Mouse (Mus musculus) hindlimb bud, embryonic 11.5 days (tissue): ENCODE measurements around the gene Kdm2b.

Experiments
- DNase-seq: peaks from one replicate; pipeline ENCODE4 v3.0.0-alpha.2; 2012; ENCODE audit warnings: low read depth, low spot score; ENCODE audit errors: extremely low spot score

The Kdm2b gene

DNA sequence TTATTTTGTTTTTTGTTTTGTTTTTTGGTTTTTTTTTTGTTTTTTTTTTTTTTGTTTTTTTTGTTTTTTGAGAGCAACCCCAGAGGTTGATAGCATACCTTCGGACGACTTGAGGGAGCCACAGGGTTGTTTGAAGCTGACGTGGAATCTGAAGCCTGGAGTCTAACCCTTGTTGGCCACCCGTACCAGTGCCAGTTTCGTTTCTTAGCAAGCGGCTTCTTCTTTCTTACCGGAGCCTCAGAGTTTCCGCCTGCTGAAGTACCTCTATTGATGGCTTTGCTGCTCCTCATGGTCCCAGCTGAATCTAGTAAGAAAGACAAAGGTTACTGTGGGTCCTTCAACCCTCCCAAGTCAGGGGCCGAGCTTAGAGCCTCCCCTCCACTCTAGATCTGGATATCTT lies 22.1 kb upstream of the Kdm2b start:
- DNase-seq, result no peak

DNA sequence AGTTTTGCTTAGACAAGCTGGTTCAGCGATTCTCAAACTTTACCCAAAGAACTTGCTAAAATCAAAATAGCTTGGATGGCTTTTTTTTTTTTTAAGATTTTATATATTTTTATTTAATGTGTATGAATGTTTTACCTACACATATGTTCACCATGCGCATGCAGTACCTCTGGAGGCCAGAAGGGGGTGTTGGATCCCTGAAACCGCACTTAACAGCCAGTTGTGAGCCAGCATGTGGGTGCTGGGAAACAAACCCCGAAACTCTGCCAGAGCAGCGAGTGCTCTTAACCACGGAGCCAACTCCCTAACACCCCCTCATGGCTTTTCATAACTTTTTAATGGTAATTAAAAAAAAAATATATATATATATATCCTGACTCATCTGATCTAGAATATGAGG lies 21.2 kb upstream of the Kdm2b start:
- DNase-seq, result no peak

DNA sequence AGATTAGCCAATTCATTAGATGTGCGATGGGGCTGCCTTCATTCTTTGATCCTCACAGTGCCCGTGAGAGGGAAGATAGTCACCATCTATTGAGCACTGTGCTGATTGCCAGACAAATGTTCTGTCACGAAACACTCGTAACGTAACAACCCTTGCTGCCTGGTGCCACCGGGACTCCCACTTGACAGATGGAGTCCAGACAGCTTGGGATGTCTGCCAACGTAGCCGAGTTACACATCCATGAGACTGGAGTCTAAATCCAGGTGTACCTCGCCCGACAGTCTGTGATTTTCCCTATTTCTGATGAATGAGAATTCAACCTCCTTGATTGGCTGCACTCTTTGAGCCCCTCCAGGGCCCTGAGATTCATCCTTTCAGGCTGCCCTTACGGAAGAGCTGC lies 20.2 kb upstream of the Kdm2b start:
- DNase-seq, result no peak

DNA sequence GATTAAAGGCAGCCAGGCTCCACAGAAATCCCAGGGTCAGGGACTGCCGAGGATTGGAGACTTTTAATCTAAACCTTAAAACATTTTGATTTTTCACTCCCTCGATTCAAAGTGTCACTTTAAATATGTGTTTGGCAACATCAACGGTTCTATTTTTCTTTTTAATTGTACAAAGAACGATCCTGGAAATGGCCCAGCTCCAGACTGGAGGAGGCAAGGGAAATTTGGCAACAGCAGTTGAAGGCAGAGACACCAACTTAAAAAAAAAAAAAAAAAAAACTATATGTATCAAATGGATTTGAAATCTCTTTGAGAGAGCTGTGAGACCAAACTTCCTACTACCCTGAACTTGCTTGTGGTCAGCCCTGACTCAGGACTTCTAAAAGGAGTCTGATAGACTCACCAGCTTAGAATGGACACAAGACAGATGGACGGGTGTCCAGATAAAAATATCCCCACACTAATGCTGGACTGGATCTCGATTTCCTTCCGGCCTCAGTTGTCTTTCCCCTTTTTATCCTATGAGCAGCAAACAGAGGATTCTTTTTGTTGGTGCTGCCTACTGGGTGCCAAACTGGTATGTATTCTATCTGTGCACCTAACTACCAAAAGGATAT lies 19.4 kb upstream of the Kdm2b start:
- DNase-seq, result no peak

DNA sequence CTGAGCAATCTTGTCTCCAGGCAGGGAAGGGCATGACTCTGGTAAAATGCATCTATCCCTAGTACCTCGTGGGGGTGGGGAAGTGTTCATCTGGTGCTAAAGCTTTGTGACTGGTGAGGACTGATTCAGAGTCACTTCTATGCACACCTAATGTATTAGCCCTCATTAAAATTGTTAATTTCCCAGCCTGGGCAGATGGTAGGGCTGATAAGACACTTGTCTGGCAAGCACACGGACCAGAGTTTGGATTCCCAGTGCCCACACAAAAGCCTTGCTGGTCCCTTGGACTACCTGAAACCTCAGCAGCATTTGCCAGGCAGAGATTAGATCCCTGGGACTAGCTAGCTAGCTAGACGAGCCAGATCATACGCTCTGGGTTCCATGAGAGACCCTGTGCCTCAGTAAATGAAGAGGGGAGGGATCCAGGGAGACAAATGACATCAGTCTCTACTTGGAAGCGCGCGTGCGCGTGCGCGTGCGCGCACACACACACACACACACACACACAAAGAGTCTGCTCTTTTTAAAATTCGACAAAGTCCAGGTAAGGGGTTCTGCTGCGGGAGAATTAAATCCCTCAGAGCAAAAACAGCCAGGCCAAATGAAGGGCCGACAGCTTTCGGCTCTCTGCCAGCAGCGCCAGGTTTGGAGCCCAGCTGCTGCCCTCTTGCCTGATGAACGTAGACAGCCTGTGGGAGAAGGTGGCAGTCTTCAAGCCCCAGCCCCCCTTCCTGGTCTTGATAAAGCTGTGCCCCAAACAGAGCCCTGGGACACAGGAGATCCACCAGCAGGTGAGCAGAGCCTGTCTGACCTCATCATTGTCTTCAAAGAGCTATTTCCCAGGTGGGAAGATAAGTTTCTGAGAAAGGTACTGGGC lies 16.3 kb upstream of the Kdm2b start:
- DNase-seq, result no peak

DNA sequence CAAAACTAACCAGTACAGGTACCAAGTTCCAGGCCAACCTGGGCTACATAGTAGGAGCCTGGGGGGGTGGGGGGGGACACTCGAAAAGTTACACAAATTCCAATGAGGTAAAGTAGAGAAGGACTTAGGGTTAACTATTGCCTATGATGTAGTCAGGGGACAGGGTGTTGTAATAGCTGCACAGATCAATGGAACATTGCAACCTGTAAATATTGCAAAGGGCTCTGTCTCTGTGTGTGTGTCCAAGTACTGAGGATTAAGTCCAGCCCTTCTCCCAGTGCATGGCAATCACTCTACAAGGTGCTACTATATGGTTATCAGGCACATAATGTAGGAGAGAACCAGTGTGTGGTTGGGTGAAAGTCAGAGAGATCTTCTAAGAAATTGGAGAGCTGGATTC lies 11.3 kb upstream of the Kdm2b start:
- no peak for DNase-seq

DNA sequence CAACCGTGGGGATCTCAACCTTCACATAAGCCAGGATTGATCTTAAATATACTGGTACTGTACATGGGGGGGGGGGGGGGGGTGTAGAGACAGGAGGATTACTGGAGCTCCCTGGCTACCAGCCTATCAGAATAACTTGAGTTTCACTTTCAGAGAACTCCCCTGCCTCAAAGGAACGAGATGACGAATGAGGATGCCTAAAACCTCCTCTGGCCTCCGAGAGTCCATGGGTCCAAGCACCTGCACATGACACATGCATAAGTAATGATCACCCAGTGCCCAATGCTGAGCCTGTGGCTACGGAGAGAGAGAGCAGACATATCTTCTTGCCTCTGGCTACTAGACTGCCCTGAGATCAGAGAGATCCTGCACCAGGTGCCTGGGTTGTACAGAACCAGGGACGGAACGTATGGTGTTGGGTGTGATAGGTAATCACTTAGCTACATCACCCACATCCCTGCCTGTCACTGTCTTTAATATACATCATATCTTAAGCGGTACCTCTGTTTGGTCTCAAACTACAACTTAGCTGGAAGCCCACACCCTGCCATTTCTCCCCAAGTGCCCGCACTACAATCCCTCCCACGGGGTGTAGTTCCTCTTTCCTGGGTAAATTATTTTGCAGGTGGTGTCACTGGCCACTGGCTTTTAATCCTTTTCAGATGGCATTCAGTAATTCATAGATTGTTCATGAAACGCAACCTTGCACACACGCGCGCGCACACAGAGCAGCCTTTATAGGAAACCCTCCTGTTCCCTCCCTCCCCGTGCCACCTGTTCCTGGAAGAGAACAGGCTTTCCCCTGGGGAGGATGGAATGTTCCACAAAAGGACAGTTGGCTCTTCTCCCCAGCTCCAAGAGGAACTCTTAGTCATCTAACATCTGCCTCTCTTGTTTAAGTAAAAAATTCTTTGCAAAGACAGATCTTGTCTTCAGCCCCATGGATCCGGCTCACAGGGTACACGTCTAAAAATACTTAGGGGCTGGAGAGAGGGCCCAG lies 7.9 kb upstream of the Kdm2b start:
- DNase-seq, result no peak

DNA sequence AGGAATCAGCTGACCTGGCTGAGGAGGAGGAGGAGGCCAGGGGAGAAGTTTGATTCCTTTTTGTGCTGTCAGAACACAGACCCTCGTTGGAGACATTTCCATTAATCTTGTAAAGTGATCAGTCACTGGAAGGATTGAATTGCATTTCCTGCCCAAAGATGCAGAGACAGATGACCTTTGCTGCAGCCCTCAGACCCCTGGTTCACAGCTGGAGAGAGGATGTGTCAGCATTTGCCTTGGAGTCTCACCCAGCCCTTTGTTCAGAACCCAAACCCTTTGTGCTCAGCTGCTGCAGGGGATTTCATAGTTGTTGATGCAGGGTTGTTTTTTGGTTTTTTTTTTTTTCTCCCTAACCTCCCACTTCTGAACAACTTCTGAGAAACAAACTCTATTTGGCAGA lies 5.3 kb upstream of the Kdm2b start:
- DNase-seq, result no peak

DNA sequence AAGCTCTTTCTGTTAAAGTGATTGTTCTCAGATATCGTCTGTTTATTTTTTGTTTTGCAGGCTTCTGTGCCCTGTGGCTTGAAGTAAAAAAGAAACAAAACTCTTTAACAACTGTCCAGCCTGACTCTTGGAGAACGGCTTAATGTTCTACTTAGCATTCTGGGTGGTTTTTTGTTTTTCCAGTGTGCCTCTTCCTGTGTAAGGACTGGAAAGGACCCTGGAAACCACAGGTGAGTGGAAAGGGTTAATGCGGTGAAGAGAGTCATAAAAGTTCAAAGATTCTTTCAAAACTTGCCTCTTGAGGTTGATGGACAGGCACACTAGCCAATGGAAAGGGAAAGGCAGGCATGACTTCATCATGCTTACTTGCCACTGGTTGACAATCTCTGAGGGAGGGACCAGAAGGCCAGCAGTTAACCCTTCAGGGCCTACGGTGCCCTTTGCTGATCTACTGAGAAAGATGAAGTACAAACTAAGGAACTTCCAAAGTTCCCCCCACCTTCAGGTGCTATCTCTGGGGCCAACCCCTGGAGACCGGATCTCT lies 4.8 kb upstream of the Kdm2b start:
- peak; percentile 100 for DNase-seq

DNA sequence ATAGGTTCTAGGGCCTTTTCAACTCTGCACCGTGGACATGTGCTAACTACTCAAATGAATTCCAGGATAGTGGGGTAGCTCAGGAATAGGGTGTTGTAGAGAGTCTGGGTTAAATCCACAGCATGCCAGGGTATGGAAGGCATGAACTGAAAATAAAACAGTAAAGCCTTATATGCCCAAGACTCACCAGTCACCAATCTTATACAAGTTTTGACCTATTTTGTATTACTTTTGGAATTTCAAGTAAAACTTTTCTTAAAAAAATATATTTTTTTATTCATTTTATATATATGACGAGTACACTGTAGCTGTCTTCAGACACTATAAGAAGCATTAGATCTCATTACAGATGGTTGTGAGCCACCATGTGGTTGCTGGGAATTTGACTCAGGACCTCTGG lies 4.2 kb upstream of the Kdm2b start:
- DNase-seq, result no peak

DNA sequence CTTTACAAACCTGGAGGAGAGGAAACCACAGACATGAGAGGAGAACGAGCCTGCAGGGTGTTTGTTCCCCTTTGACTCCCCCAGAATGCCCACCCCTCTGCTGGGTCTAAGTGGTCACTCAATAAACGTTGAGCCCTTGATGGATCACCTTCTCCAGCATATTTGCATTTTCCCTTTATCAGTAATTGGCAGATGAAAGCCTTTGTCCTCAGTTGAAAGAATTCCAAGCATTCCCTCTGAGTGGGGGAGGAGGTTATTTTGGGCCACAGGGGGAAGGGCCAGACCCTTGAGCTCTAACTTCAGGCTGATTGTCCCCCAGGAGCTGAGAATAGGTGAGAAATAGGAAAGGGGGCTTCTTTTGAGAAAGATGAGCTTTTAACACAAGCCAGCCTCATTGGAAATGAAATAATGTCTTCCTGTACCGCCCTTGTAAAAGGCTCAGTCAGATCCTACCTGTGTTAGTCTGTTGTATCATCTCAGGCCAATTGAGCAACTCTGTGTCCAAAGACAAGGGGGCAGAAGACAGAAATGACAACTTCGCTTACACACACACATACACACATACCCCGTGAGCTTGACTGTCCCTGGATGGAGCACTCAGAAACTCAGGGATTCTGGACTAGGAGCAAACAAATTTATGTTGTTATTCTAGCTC lies 1.9 kb upstream of the Kdm2b start:
- no peak for DNase-seq

DNA sequence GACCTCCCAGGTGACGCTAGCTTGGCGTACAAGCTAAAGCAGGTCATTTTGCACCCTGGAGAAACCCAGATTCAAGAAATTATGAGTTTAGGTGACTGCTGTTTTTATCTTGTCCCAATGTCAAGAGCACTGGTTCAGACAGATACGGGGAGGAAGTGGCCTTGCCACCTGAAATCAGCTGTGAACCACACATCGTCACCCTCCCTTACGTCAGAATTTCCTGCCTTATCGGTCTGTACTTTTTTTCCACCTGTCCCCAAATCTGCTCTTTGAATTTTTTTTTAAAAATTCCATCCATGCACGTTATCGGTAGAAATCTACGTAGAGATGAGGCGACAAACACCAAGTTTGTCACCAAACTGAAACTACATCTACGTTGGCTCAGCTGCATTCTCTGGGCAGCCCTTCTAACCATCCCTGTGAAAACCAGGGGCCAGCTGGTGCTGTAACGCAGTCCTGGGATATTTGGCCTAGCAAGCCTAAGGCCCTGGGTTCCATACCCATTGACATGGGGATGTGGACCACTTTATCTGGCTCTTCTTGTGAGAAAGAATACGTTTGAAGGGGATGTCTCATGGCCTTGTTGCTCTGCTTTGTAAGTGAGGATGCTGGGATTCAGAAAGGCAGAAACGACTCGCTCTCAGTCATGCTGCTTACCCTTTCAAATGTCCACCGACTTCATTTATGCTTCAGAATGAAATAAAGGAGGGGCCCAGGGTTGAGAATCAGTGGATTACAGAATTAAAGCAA lies 963 bp upstream of the Kdm2b start:
- no peak for DNase-seq

DNA sequence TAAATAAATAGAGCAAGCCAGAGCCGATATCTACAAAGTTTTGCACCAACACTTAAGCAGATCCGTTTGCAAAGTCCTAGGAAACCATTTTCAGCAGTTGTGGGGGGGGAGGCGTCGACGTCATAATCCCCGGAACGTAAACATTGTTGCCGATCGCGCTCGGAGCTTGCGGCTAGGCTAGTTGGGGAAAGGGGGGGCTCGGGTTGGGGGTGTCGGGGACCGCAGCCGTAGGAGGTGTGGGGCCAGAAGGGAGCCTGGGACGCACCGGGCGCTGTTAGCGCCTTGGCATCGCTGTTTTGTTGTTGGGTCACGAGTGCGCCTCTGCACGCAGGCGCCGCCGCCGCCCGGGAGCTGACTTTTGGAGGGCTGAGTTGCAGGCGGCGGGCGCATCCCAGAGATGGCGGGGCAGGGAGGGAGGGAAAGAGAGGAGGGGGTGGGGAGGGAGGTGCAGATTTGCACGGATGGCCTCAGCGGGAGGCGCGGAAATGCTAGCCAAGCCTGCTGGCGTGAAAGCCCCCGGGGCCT lies 560 bp downstream of the Kdm2b start:
- DNase-seq, result no peak

DNA sequence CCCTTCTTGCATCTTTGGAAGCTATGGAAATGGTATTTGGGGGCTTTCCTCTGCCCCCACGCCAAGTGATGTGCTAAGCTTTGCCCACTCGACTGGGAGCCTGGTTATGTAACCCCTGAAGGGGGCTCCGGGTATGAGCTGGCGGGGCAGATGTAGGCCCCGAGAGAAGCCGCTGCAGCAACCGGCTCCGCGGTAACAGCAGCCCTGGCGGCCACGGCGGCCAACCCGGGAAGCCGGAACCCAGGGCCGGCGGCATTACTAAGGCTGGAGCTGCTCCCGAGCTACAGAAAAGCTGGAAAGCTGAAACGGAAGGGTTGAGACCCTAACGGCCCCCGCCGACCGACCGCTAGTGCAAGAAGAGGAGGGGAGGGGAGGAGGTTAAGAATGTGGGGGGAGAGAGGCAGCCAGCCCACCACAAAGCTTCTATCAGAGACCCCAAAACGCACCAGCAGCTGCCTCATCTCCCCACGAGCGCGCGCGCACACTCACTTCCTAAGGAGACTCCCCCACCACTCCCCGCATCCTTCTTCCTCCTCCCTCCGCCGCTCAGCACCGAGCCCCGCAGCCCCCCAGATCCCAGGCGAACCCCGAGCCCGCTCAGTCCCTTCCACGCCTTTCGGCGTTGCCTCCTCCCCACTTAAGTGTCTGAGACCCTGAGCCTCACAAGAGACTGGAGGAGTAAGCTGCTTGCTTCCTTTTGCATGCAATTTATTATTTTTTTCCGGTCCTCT lies 1.4 kb downstream of the Kdm2b start:
- DNase-seq, result no peak

DNA sequence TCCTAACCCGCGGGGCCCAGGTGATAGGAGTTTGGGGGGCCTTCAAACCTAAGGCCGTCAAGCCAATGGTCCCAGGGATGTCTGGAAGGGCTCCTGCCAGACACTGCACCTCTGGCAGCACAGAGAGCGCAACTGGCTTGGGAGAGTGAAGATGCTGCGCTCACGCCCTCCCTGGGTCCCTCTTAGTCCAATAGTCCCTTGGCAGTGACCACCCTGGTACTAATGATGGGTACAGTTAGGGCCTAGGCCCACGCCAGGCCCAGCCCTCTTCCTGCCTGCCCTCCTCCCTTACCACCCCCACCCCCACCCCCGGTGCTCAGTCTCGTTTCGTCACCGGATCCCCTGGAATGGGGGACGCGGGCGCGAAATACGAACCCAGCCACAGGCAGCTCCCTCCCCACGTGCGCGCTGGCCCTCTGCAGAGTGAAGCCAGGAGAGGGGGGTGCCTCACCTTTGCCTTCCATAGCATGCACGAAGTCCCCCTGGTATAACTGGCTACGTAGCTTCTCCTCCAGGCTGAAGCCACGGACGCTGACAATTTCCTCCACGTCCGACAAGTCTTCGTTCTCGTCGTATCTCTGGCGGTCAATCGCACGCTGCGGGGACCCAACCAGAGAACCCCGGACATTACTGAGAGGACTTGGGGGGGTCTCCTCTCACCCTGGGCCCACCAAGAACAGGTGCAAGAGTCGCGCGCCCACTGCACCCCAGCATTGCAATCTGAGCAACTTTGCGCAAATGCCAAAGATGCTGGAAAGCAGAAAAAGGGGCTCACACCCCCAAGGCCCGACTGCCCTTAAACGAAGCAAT lies 2.2 kb downstream of the Kdm2b start:
- DNase-seq, result no peak

DNA sequence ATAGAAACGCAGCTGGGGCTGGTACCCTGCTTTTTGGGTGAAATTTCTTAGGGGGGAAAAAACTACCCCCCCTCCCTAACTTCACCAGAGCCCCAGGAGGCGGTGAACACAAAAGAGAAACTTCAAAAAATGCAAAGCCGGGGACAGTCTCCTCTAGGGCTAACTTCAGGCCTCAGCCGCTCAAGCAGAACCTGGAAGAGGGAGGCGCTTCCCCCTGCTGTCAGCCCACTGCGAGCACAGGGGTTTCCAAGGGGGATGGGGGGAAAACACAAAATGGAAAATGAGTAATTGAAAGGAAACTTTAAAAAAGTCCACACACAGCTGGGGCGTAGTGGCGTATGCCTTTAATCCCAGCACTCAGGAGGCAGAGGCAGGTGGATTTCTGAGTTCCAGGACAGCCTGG lies 3.5 kb downstream of the Kdm2b start:
- DNase-seq, result no peak

DNA sequence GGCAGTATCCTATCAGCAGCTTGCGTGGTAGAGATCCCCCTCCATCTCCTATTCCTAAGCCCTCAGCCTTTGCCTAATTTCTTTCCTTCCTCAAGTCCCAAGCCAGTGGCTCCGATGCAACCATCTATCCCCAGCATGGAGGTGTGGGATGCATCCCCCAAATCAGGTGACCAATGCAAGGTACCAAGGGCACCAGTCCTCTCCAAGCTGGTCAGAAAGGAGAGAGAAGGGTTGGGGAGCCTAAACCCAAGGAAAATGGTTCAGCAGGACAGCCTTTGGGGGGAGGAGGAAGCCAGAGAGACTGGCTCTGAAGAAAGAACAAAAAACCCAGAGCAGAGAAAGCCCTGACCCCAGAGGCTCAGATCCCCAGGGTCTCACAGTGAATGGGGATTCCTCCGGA lies 4.3 kb downstream of the Kdm2b start:
- no peak for DNase-seq

DNA sequence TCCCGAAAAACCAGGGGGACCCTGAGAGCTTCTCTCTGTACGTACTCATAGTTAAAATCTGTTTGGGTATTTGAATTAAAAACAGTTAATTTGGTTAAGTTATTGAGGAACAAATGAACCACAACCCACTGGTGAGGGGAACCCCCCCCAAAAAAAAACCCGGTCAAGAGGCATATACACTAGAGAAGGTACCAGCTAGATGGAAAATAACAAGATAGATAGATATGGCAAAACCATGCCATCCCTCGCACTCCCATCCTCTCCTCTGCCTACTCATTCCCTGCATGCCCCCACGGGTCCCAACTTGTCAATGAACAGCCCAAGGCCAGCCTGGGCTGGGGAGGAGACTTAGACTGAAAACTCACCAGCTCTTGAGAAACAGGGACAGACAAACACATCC lies 5.1 kb downstream of the Kdm2b start:
- DNase-seq, result no peak
